Mouse (Mus musculus) hindbrain, embryonic 11.5 days (tissue): Measurements from ENCODE around the gene Bbip1. TPM values are rescaled to one million over a fixed set of nuclear protein-coding genes. Genes with fewer than 3 reads are reported as not detected.
"Not testable (repeated sequence)": the region's sequence is repeated elsewhere in the genome, so short reads cannot be mapped to it uniquely, and the experiment has no call there.

Source experiments
- ATAC-seq: fragments of 200-750 bp; cut with Nextera tagmentation; 2 replicates; pipeline ENCODE4 v1.8.0; 2017; ENCODE audit warnings: mild to moderate bottlenecking, moderate TSS enrichment, moderate library complexity; ENCODE audit not compliant: low FRiP score
- DNase-seq: peaks from one replicate; pipeline ENCODE4 v3.0.0-alpha.2; 2015; ENCODE audit warnings: low spot score
- H3K27ac ChIP-seq: fragments of 300-500 bp; sonication (generic); 2 replicates; pipeline ENCODE4 v1.5.1; 2014; ENCODE audit warnings: mild to moderate bottlenecking, low read depth, low read length
- H3K27me3 ChIP-seq: fragments of 300-500 bp; sonication (generic); 2 replicates; pipeline ENCODE4 v1.6.1; 2014; ENCODE audit warnings: mild to moderate bottlenecking, low read length, moderate library complexity, mixed read lengths; ENCODE audit not compliant: control insufficient read depth, insufficient read depth
- H3K36me3 ChIP-seq: fragments of 300-500 bp; sonication (generic); 2 replicates; pipeline ENCODE4 v1.6.1; 2014; ENCODE audit warnings: mild to moderate bottlenecking, low read length, moderate library complexity, mixed read lengths; ENCODE audit not compliant: control insufficient read depth, insufficient read depth
- H3K4me1 ChIP-seq: fragments of 300-500 bp; sonication (generic); replicated peaks from 2 replicates; pipeline ENCODE4 v1.6.1; 2014; ENCODE audit warnings: low read length, mixed read lengths; ENCODE audit not compliant: control insufficient read depth, insufficient read depth
- H3K4me2 ChIP-seq: fragments of 300-500 bp; sonication (generic); replicated peaks from 2 replicates; pipeline ENCODE4 v1.6.1; 2014; ENCODE audit warnings: mild to moderate bottlenecking, low read depth, low read length
- H3K4me3 ChIP-seq: fragments of 300-500 bp; sonication (generic); 2 replicates; pipeline ENCODE4 v1.5.1; 2014; ENCODE audit warnings: low read depth, low read length
- H3K9ac ChIP-seq: fragments of 300-500 bp; sonication (generic); 2 replicates; pipeline ENCODE4 v1.6.1; 2014; ENCODE audit warnings: low read depth, low read length
- H3K9me3 ChIP-seq: fragments of 300-500 bp; sonication (generic); 2 replicates; pipeline ENCODE4 v1.6.1; 2016; ENCODE audit warnings: low read length; ENCODE audit not compliant: control insufficient read depth
- WGBS: fragments of 180-500 bp; shearing (Covaris S2); extraction: QIAGEN DNeasy Blood & Tissue Kit; methylation state at CpG from one replicate; pipeline ENCODE4 v1.1.7; 2014; 5-methylcytosine and 5-hydroxymethylcytosine counted together
- polyA plus RNA-seq: library from polyadenylated mRNA; unstranded; fragments of >200 nt; fragmentation: Nextera tagmentation; extraction: Ambion mirVana; gene quantifications from 2 replicates; pipeline ENCODE4 v1.2.1, GENCODE M21; 2014

Gene Bbip1
- polyA plus RNA-seq, 1 experiment from 2014 or later = 142 TPM

DNA sequence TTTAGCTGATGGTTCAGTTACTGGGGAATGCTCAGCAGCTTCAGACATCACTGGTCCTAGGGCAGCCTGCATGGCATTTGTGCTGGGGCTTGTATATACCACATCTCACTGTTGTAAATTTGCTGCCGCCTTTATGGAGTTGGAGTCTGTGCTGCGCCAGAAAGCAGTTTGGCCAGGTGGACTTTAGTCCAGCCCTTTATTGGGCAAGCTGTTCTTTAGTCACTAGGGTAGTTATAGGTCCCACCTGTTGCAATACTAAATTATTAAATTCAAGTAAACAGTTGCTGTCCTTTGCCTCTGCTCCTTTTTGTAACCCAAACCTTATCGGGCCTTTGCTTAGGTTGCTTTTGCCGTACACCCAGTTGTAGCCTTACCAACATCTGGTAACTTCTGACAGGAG, 29.5 kb downstream of the Bbip1 start:
- H3K9me3 ChIP-seq = no peaks in the 10 kb centered on the region
- WGBS = 97% methylated on average over 4 of the region's 4 CpGs
- H3K4me2 ChIP-seq = no peak overlapping the region
- no peak for DNase-seq
- no peaks in the 10 kb centered on the region for H3K27me3 ChIP-seq
- no peak for ATAC-seq
- no peak overlapping the region for H3K27ac ChIP-seq
- no peak overlapping the region for H3K9ac ChIP-seq
- no peak overlapping the region for H3K4me3 ChIP-seq
- H3K4me1 ChIP-seq = no peaks in the 10 kb centered on the region
- H3K36me3 ChIP-seq = 0 out of 2 replicates have a peak, but pooled peaks cover 2% of the 10 kb centered on the region

DNA sequence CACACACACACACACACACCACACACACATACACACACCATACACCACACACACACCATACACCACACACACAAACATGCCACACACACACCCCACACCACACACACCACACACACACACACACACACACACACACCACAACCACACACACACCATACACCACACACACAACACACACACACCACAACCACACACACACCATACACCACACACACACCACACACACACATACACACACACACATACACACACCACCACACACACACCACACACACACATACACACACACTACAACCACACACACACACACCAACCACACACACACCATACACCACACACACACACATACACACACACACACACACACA, 37.7 kb downstream of the Bbip1 start:
- H3K27me3 ChIP-seq, H3K4me2 ChIP-seq, H3K9ac ChIP-seq, H3K27ac ChIP-seq, H3K9me3 ChIP-seq, H3K4me3 ChIP-seq, ATAC-seq, H3K4me1 ChIP-seq, H3K36me3 ChIP-seq, DNase-seq: not testable (repeated sequence)

DNA sequence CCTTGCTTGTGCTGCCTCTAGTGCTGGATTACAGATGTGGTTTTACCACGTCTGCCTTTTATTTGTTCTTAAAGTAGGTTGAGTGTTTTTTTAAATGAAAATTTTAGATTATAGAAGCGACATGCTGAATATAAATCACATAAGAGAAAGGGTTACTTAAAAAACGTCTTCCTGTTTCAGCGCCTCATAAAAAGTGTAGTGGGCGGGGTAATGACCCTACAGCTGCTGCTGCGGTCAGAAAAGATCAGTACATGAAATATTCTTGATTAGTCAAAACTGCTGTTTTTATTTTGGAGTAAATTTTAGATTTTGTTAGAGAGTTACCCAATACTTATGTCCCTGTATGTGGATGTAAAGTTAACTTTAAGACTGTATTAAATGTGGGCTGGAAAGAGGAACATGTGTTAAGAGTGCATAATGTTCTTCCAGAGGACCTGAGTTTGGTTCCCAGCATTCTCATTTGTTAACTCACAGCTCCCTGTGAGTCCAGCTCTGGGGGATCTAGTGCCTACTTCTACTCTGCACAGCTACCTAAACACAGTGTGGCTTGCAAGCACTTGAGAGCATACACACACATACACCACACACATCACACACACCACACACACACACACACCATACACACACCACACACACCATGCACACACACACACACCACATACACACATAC, 38.3 kb downstream of the Bbip1 start:
- Histone ChIP-seq H3K27me3 (no peaks in the 10 kb centered on the region), H3K4me3 (no peak overlapping the region), H3K4me1 (no peaks in the 10 kb centered on the region), H3K36me3 (no peaks in the 10 kb centered on the region), H3K9ac (no peak overlapping the region), H3K9me3 (no peaks in the 10 kb centered on the region), H3K27ac (no peak overlapping the region), H3K4me2 (no peak overlapping the region)
- ATAC-seq = no peak
- no peak for DNase-seq
- 80% methylated on average over 6 of the region's 6 CpGs for WGBS

DNA sequence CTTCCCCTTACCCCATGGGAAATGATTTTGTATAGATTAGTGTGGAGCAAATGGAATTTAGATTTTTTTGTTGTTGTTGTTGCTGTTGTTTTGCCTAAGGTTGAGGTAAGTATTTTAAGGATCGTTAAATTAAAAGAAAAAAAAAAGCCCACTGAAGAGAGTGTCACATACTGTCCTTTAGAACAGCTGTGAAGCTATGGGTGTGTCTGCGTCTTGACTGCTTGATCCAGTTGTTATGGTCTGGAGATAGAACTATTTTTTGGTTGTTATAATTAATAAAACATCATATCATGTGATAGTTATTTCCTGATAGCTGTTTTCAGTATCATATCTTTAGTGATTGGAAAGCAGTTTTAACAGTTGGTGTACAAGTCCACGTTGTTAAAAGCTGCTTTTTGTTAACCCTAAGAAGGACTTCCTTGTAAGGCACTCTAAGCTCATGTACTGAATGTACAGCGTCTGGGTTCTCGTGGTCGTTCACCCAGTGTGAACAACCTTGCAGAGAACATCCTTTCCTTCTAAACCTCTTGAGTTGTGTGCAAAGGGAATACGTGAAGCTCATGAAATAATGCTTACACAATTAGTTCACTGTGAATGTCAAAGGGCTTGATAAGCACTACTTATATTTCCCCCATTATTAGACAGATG, 39.5 kb downstream of the Bbip1 start:
- no peak for ATAC-seq
- Histone ChIP-seq H3K27ac (no peak overlapping the region), H3K9me3 (no peaks in the 10 kb centered on the region), H3K27me3 (no peaks in the 10 kb centered on the region), H3K36me3 (no peaks in the 10 kb centered on the region), H3K4me2 (no peak overlapping the region), H3K4me3 (peak overlapping the region; percentile 95; the same call in 1 of the 2 replicates), H3K9ac (no peak overlapping the region), H3K4me1 (no peaks in the 10 kb centered on the region)
- no peak for DNase-seq
- WGBS = 83% methylated on average over 7 of the region's 7 CpGs

DNA sequence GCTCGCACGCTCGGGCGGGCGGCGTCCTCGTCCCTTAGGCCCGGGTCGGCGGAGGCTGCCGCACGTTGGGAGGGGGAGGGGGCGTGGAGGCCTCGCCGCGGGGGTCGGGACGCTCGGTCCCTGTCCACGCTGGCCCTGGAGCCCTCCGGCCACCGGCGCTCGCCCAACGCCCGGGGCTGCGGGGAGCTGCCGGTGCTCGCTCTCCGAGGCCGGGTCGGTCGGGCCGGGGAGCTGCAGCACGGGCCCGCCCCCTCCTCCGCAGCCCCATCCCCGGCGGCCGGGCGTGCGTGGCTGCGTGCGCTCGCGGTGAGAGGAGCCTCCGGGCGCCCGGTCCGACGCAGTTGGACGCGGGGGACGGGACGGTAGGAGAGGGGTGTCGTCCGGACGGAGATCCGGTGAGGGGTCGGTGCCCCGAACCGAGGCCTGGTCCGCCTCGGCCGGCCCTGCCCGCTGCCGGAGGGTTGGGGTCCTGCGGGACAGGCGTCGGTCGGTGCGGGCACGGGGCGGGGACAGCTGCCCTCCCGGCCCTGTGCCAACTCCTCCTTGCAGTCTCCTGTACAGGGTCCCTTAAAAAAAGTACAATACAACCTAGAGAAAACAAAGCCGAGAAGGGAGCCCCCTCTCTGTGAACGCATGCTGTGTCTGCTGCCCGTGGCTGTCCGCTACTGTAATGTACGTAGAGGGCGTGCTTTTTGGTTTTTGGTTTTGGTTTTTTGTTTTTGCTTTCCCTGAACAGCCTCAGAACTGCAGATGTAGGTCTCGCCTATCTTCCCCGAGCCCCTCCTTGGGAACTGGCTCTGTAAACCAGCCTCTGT, 40.7 kb downstream of the Bbip1 start:
- Histone ChIP-seq H3K9ac (peak overlapping the region; percentile 88), H3K4me2 (peak overlapping the region; percentile 70), H3K4me3 (peak overlapping the region; percentile 95), H3K4me1 (no peaks in the 10 kb centered on the region), H3K27ac (peak overlapping the region; percentile 85), H3K27me3 (no peaks in the 10 kb centered on the region), H3K9me3 (no peaks in the 10 kb centered on the region), H3K36me3 (no peaks in the 10 kb centered on the region)
- WGBS = under 1% methylated on average over 50 of the region's 83 CpGs
- DNase-seq = peak; percentile 68
- ATAC-seq = peak; percentile 75

DNA sequence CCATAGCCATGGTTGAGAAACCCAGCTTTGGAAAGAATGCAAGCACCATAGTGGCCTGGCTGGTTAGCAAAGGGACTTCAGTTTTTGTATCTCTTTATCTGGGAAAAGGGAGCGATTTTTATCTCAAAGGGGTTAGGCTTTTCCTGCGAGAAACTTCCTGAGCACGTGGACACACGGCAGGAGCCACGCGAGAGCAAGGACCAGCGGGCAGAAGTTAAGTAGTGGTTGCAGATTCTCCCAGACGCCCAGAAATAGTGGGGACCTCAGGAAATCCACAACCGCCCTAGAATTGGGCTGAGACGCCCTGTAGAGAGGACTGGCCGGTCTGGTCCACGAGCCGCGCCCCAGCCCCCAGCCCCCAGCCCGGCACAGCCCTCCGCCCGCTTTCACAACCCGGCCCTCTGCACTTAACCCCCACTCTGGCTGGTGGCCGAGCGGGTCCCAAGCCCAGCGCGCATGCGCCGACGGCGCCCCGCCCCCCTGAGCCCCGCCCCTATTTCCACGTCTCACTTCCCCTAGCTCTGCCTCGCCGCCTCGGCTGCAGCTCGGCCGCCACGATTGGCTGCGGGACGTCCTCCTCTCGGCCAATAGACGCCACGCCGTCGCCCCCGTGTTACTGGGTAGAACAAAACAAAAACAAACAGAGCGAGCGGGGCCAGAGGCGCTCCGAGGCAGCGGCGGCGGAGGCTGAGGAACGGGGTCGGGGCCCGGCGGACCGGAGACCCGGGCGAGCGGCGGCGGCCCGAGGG, 41.5 kb downstream of the Bbip1 start:
- no peaks in the 10 kb centered on the region for H3K4me1 ChIP-seq
- DNase-seq (peak; percentile 98), ATAC-seq (peak; percentile 99)
- H3K36me3 ChIP-seq = no peaks in the 10 kb centered on the region
- H3K27ac ChIP-seq = peak overlapping the region; percentile 85
- no peaks in the 10 kb centered on the region for H3K27me3 ChIP-seq
- H3K9ac ChIP-seq = peak overlapping the region; percentile 88
- peak overlapping the region; percentile 70 for H3K4me2 ChIP-seq
- H3K4me3 ChIP-seq = peak overlapping the region; percentile 95
- under 1% methylated on average over 31 of the region's 61 CpGs for WGBS
- no peaks in the 10 kb centered on the region for H3K9me3 ChIP-seq

DNA sequence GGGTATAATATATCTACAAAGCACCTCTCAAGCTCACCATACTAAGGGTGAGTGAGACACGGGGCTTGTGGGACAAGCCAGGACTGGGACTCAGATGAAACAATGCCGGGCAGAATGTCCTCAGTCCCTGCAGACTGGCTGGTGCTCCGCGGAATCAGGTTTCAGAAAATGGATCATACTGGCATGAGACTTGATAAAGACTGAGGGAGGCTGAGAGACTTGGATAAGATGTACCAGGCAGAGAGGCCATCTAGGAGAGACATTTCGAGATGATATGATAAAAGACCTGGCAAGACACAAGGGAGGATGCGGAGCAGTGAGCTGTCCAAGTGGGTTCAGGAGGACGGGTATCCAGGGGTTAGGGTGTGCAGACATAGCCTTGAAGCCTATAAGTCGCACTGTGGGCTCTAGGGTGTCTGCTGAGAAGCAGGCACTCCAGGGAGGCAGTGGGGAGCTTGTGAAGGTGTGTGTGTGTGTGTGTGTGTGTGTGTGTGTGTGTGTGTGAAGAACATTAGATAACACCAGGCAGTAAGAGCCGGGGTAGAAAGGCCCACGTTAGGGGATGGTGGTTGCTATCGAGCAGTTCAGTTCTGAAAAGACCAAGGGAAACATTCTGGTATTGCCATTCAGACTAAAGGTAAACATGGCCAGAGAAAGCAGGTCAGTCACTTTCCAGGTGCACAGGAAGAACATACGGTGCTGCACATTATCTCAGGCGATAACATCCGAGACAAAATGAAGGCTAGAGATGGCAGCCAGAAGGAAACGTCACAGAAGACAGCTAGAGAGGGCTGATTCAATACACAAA, 42.3 kb downstream of the Bbip1 start:
- Histone ChIP-seq H3K27ac (no peak overlapping the region), H3K27me3 (no peaks in the 10 kb centered on the region), H3K9me3 (no peaks in the 10 kb centered on the region), H3K4me2 (peak overlapping the region; percentile 70), H3K9ac (peak overlapping the region; percentile 88), H3K4me3 (peak overlapping the region; percentile 95), H3K36me3 (no peaks in the 10 kb centered on the region), H3K4me1 (no peaks in the 10 kb centered on the region)
- ATAC-seq (no peak), DNase-seq (no peak)
- 63% methylated on average over 15 of the region's 15 CpGs for WGBS
